Mouse (Mus musculus) heart, postnatal 0 days (tissue): ENCODE data around the gene 1700074P13Rik.

Source experiments
- CTCF ChIP-seq: IDR thresholded peaks from 2 replicates; pipeline ENCODE4 v1.5.1; 2016; ENCODE audit warnings: antibody characterized with exemption, control low read depth, low read depth
- EP300 ChIP-seq: IDR thresholded peaks from 2 replicates; pipeline ENCODE4 v1.6.1; 2016; ENCODE audit warnings: antibody characterized with exemption, low read depth

DNA sequence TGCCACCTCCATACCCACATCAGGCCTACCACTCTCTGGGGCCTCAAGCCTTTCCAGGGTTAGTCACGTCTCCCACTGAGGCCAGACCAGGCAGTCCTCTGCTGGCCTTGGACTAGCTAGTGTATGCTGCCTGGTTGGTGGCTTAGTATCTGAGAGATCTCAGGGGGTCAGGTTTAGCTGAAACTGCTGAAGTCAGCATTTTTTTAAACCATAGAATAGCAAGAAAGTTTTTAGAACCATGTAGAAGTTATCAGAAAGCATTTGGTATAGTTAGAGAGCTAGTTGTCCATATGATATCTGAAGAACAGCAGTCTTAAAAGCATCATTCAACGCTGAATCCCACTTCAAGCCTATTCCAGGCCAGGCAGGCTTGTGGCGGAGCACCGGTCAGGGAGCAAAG, 20.4 kb downstream of the 1700074P13Rik start:
- no peak for TF ChIP-seq CTCF
- TF ChIP-seq EP300, result no peak
